Mouse (Mus musculus) hindbrain, embryonic 13.5 days (tissue): Measurements from ENCODE around the gene Notch1. TPM values are rescaled to one million over a fixed set of nuclear protein-coding genes. Genes with fewer than 3 reads are reported as not detected.
A peak's percentile ranks its signal among the peaks of the same experiment; 100 is the strongest.

Source experiments
- ATAC-seq: fragments of 200-750 bp; cut with Nextera tagmentation; 2 replicates; pipeline ENCODE4 v1.8.0; 2017; ENCODE audit warnings: moderate TSS enrichment; ENCODE audit not compliant: low FRiP score
- H3K27ac ChIP-seq: fragments of 300-500 bp; sonication (generic); 2 replicates; pipeline ENCODE4 v1.5.1; 2015; ENCODE audit warnings: inconsistent platforms, mild to moderate bottlenecking, moderate library complexity
- H3K27me3 ChIP-seq: fragments of 300-500 bp; sonication (generic); 2 replicates; pipeline ENCODE4 v1.6.1; 2015; ENCODE audit warnings: mild to moderate bottlenecking, inconsistent platforms
- H3K36me3 ChIP-seq: fragments of 300-500 bp; sonication (generic); 2 replicates; pipeline ENCODE4 v1.6.1; 2015; ENCODE audit warnings: mild to moderate bottlenecking, inconsistent platforms
- H3K4me1 ChIP-seq: fragments of 300-500 bp; sonication (generic); replicated peaks from 2 replicates; pipeline ENCODE4 v1.6.1; 2015; ENCODE audit warnings: inconsistent platforms
- H3K4me2 ChIP-seq: fragments of 300-500 bp; sonication (generic); 2 replicates; pipeline ENCODE4 v1.6.1; 2015; ENCODE audit warnings: inconsistent platforms, mild to moderate bottlenecking, moderate library complexity
- H3K4me3 ChIP-seq: fragments of 300-500 bp; sonication (generic); 2 replicates; pipeline ENCODE4 v1.5.1; 2015; ENCODE audit warnings: mild to moderate bottlenecking, inconsistent platforms
- H3K9ac ChIP-seq: fragments of 300-500 bp; sonication (generic); 2 replicates; pipeline ENCODE4 v1.6.1; 2015; ENCODE audit warnings: mild to moderate bottlenecking, inconsistent platforms
- H3K9me3 ChIP-seq: fragments of 300-500 bp; sonication (generic); 2 replicates; pipeline ENCODE4 v1.6.1; 2016; ENCODE audit warnings: inconsistent platforms
- WGBS: fragments of 180-500 bp; shearing (Covaris S2); methylation state at CpG from one replicate; pipeline ENCODE4 v1.1.7; 2015; 5-methylcytosine and 5-hydroxymethylcytosine counted together
- polyA plus RNA-seq: library from polyadenylated mRNA; unstranded; fragments of >200 nt; fragmentation: Nextera tagmentation; extraction: Ambion mirVana; gene quantifications from 2 replicates; pipeline ENCODE4 v1.2.1, GENCODE M21; 2015

The Notch1 gene
- polyA plus RNA-seq = 17.5 and 19.2 TPM in 2 replicates

DNA sequence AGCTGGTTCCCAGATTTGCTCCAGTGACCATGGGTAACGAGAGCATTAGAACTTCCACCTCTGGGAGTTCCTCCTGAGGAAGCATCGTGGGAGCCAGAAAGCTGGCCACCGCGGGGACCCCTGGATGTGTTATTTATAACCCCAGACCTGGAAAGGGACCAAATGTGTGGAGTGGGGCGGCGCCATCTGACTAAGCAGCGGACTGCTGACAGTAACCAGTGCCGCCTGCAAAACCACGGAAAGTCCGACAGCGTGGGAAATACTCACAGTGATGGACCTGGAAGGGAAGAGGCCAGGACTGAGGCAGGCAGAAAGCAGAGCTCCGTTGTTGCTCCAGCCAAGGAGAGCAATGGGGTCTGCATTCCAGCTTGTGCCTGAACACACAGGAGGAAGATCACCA lies at the start of gene Notch1:
TSS of gene Notch1 (minus strand) at position 389 of the 400 bp plus-strand sequence.
- H3K4me1 ChIP-seq = peaks cover 22% of the 10 kb centered on the region
- H3K9me3 ChIP-seq = no peaks in the 10 kb centered on the region
- no peaks in the 10 kb centered on the region for H3K27me3 ChIP-seq
- H3K27ac ChIP-seq = peak within 1 kb of the TSS; percentile 30; the same call in 1 of the 2 replicates
- 52% methylated on average over 12 of the region's 12 CpGs for WGBS
- peak within 1 kb of the TSS; percentile 2; the same call in 1 of the 2 replicates for H3K4me2 ChIP-seq
- ATAC-seq = no peak
- no peak within 1 kb of the TSS for H3K4me3 ChIP-seq
- no peaks in the 10 kb centered on the region for H3K36me3 ChIP-seq
- H3K9ac ChIP-seq = no peak within 1 kb of the TSS; the same call in 1 of the 2 replicates

DNA sequence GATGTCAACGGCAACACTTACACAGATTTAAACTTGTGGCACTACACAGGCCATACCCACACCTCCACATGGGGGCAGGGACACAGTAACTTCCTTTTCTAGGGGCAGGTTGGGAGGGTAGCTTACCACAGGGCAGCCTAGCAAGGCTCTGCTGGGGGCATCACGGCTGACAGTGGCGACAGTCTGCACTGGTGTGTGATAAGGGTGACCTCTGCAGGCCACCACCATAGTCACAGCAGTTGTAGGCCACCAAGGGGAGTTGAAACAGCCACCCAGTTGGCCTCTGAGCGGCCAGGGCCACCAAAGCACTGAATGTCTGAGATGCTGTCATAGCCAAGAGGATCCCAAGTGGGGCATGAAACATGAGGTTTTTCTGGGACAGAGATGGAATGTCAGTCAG lies 49.8 kb upstream of the Notch1 start:
- no peaks in the 10 kb centered on the region for H3K9me3 ChIP-seq
- H3K9ac ChIP-seq = no peak overlapping the region
- WGBS = 20% methylated on average over 4 of the region's 4 CpGs
- ATAC-seq = peak; percentile 46; the same call in 1 of the 2 replicates
- no peak overlapping the region for H3K4me2 ChIP-seq
- no peaks in the 10 kb centered on the region for H3K27me3 ChIP-seq
- no peaks in the 10 kb centered on the region for H3K36me3 ChIP-seq
- no peak overlapping the region for H3K4me3 ChIP-seq
- peaks cover 8% of the 10 kb centered on the region for H3K4me1 ChIP-seq
- no peak overlapping the region for H3K27ac ChIP-seq

GRCm38 (mm10) chr2:26561351-26562016 lies 45.0 kb upstream of the Notch1 start:
- Histone ChIP-seq H3K9me3 (no peaks in the 10 kb centered on the region), H3K27me3 (0 out of 2 replicates have a peak, but pooled peaks cover 3% of the 10 kb centered on the region), H3K4me2 (no peak overlapping the region), H3K4me3 (no peak overlapping the region), H3K4me1 (peaks cover 25% of the 10 kb centered on the region), H3K36me3 (no peaks in the 10 kb centered on the region), H3K27ac (no peak overlapping the region), H3K9ac (no peak overlapping the region)
- 46% methylated on average over 6 of the region's 6 CpGs for WGBS
- ATAC-seq = peak; percentile 65; the same call in 1 of the 2 replicates

GRCm38 (mm10) chr2:26560506-26560905 lies 44.0 kb upstream of the Notch1 start:
- peaks cover 25% of the 10 kb centered on the region for H3K4me1 ChIP-seq
- H3K9ac ChIP-seq = no peak overlapping the region
- H3K36me3 ChIP-seq = no peaks in the 10 kb centered on the region
- H3K4me3 ChIP-seq = no peak overlapping the region
- WGBS = 70% methylated on average over 5 of the region's 5 CpGs
- no peak overlapping the region for H3K27ac ChIP-seq
- H3K9me3 ChIP-seq = no peaks in the 10 kb centered on the region
- no peak for ATAC-seq
- H3K4me2 ChIP-seq = no peak overlapping the region
- H3K27me3 ChIP-seq = 0 out of 2 replicates have a peak, but pooled peaks cover 3% of the 10 kb centered on the region

- Histone ChIP-seq H3K9me3 (no peaks in the 10 kb centered on the region), H3K4me2 (no peak overlapping the region), H3K27me3 (0 out of 2 replicates have a peak, but pooled peaks cover 3% of the 10 kb centered on the region), H3K36me3 (no peaks in the 10 kb centered on the region), H3K4me3 (no peak overlapping the region), H3K9ac (no peak overlapping the region), H3K27ac (no peak overlapping the region), H3K4me1 (peaks cover 23% of the 10 kb centered on the region)
- no peak for ATAC-seq
- 79% methylated on average over 4 of the region's 4 CpGs for WGBS
Observed at GRCm38 (mm10) chr2:26556535-26556993, 40.1 kb upstream of the Notch1 start.

DNA sequence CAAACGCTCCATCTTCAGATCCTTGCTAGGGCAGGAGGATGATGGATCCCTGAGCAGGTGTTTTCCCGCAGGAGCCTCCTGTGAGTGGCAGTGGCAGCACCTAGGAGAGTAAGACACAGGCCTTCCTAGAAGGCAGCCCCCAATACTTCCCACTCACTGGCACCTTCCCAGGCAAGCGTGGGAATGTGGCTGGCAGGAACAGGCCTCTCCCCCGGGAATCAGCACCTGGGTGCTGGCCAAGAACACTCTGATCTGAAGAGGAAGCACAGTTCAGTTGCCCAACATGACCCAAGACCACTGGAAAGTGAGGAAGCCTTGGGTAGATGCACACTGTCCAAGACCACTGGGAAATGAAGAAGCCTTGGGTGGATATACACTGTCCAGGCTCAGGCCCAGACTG lies 38.6 kb upstream of the Notch1 start:
- H3K4me2 ChIP-seq = no peak overlapping the region
- ATAC-seq = no peak
- no peak overlapping the region for H3K9ac ChIP-seq
- H3K9me3 ChIP-seq = no peaks in the 10 kb centered on the region
- 88% methylated on average over 4 of the region's 4 CpGs for WGBS
- H3K27me3 ChIP-seq = no peaks in the 10 kb centered on the region
- no peak overlapping the region for H3K27ac ChIP-seq
- no peaks in the 10 kb centered on the region for H3K36me3 ChIP-seq
- no peak overlapping the region for H3K4me3 ChIP-seq
- peaks cover 23% of the 10 kb centered on the region for H3K4me1 ChIP-seq

DNA sequence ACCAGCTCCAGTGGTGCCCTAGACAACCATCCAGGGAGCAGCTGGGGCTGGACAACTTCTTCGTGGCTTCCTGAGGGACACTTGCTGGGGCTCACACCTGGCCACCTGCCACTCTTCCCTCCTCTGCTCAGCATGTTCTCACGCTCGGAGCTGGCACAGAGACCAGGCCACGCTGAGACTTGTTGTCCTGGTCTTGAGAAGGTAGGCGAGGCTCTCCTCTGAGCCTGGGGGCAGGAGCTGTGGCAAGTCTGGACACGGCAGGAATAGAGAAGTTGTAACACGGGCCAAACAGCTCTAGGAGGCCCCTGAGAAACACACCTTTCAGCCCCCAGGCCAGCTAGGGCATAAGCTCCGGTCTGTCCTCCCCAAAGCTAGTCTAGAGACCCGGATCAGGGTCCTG lies 37.4 kb upstream of the Notch1 start:
- H3K9ac ChIP-seq = no peak overlapping the region
- H3K27ac ChIP-seq = no peak overlapping the region
- peaks cover 30% of the 10 kb centered on the region for H3K4me1 ChIP-seq
- no peaks in the 10 kb centered on the region for H3K36me3 ChIP-seq
- 86% methylated on average over 9 of the region's 9 CpGs for WGBS
- no peak for ATAC-seq
- no peak overlapping the region for H3K4me3 ChIP-seq
- H3K9me3 ChIP-seq = no peaks in the 10 kb centered on the region
- H3K4me2 ChIP-seq = no peak overlapping the region
- no peaks in the 10 kb centered on the region for H3K27me3 ChIP-seq

DNA sequence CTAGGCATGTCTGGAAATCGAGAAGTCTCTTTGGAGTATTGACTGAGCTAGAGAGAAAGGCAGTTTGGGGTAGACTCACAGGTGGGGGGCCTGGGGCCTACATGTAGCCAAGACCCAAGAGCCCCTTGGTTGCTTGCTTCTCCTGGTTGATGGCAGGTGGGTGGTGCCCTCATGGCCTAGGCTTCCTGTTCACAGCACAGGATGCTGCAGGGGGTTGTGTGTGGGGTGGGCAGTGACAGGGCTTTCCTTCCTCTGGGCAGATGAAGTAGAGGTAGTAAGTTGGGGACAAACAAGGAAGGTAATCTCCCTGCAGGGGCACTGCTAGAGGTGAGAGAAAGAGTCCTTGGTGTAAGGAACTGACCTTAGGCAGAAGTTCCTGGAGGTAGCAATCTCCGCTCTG lies 35.6 kb upstream of the Notch1 start:
- no peak overlapping the region for H3K27ac ChIP-seq
- no peak overlapping the region for H3K4me3 ChIP-seq
- H3K4me2 ChIP-seq = no peak overlapping the region
- H3K27me3 ChIP-seq = no peaks in the 10 kb centered on the region
- H3K4me1 ChIP-seq = peaks cover 40% of the 10 kb centered on the region
- no peaks in the 10 kb centered on the region for H3K9me3 ChIP-seq
- no peak for ATAC-seq
- WGBS = 91% methylated on average over 2 of the region's 2 CpGs
- H3K36me3 ChIP-seq = no peaks in the 10 kb centered on the region
- no peak overlapping the region for H3K9ac ChIP-seq

DNA sequence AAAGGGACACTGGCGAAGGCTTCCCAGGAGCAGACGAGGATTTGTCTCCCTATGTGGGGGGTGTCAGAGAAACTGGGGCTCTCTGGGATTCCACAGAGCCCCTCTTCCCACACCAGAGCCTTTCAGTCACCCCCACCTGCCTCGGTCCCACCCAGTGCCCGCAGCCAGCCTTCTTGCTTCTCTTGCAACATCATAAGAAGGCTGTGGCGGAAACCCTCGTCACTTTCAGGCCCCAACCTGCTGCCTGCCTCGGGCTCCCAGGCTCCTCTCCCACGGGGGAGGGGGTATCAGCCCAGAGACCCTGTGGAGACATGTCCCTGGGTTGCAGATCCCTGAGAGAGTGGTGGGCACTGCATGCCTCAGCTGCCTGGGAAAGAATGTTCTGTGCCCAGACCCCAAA lies 35.0 kb upstream of the Notch1 start:
- Histone ChIP-seq H3K9me3 (no peaks in the 10 kb centered on the region), H3K4me2 (no peak overlapping the region), H3K27me3 (no peaks in the 10 kb centered on the region), H3K27ac (no peak overlapping the region), H3K36me3 (no peaks in the 10 kb centered on the region), H3K4me1 (peaks cover 36% of the 10 kb centered on the region), H3K9ac (no peak overlapping the region), H3K4me3 (no peak overlapping the region)
- ATAC-seq = no peak
- 79% methylated on average over 8 of the region's 8 CpGs for WGBS

- no peaks in the 10 kb centered on the region for H3K27me3 ChIP-seq
Observed at GRCm38 (mm10) chr2:26550777-26551176, 34.3 kb upstream of the Notch1 start.

DNA sequence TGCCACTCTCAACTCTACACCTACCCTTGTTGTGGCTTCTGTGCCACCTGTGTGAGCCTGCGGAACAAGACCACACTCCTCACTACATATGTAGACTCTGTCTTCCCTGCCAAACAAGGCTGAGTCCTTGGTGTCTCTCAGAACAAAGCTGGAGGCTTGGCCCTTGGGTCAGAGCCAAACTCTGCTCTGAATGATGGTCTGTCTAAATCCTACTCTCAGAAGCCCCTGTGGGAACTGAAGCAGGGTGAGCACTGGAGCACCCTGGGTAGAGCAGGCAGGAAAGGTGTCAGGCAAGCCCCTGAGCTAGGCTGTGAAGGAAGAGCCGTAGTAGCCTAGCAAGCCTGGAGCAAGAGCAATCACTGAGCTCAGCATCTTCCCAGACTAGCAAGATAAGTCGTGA lies 33.7 kb upstream of the Notch1 start:
- Histone ChIP-seq H3K9me3 (no peaks in the 10 kb centered on the region), H3K36me3 (no peaks in the 10 kb centered on the region), H3K27ac (peak overlapping the region; percentile 40; the same call in 1 of the 2 replicates), H3K9ac (no peak overlapping the region), H3K4me3 (no peak overlapping the region), H3K27me3 (no peaks in the 10 kb centered on the region), H3K4me1 (peaks cover 36% of the 10 kb centered on the region), H3K4me2 (no peak overlapping the region)
- no peak for ATAC-seq
- 71% methylated on average over 3 of the region's 3 CpGs for WGBS

More at GRCm38 (mm10) chr2:26550777-26551176, 34.3 kb upstream of the Notch1 start:
- H3K9ac ChIP-seq = no peak overlapping the region
- H3K9me3 ChIP-seq = no peaks in the 10 kb centered on the region
- WGBS = 81% methylated on average over 3 of the region's 3 CpGs
- H3K27ac ChIP-seq = no peak overlapping the region
- H3K4me3 ChIP-seq = no peak overlapping the region
- peaks cover 36% of the 10 kb centered on the region for H3K4me1 ChIP-seq
- no peak for ATAC-seq
- no peak overlapping the region for H3K4me2 ChIP-seq
- no peaks in the 10 kb centered on the region for H3K36me3 ChIP-seq

- no peak overlapping the region for H3K9ac ChIP-seq
- no peak overlapping the region for H3K4me3 ChIP-seq
- no peak overlapping the region for H3K27ac ChIP-seq
- H3K9me3 ChIP-seq = no peaks in the 10 kb centered on the region
- 81% methylated on average over 10 of the region's 10 CpGs for WGBS
- no peaks in the 10 kb centered on the region for H3K36me3 ChIP-seq
- no peak overlapping the region for H3K4me2 ChIP-seq
- H3K27me3 ChIP-seq = no peaks in the 10 kb centered on the region
- no peak for ATAC-seq
- H3K4me1 ChIP-seq = peaks cover 36% of the 10 kb centered on the region
Observed at GRCm38 (mm10) chr2:26549801-26550200, 33.3 kb upstream of the Notch1 start.

DNA sequence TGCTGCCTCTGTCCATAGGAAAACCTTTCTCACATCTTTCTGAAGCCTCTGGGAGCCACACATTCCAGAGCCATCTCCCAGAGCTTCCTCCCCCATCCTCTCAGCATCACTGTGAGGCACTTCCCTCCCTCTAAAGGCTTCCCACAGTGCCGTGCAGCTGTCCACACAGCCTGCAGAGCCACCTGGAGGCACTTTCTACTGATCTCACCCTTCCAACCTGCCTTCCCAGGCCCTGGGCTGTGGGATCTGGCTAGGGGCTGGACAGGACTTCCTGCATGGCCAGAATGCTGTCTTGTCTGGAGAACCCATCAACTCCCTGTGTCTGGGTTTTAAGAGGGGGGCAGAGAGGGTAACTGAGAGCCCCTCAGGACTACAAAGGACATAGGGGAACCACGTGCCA lies 31.0 kb upstream of the Notch1 start:
- H3K9ac ChIP-seq = no peak overlapping the region
- H3K36me3 ChIP-seq = no peaks in the 10 kb centered on the region
- whole genome bisulfite sequencing = 31% methylated on average over 2 of the region's 2 CpGs
- peaks cover 49% of the 10 kb centered on the region for H3K4me1 ChIP-seq
- 0 out of 2 replicates have a peak overlapping the region, but pooled peaks have one; percentile 24 for H3K27ac ChIP-seq
- H3K4me2 ChIP-seq = no peak overlapping the region
- no peaks in the 10 kb centered on the region for H3K27me3 ChIP-seq
- H3K4me3 ChIP-seq = no peak overlapping the region
- H3K9me3 ChIP-seq = no peaks in the 10 kb centered on the region
- peak; percentile 61; the same call in 1 of the 2 replicates for ATAC-seq
